Mouse (Mus musculus) heart, embryonic 14.5 days (tissue): ENCODE measurements around the gene Ppp4r1. TPM values are rescaled to one million over a fixed set of nuclear protein-coding genes. Genes with fewer than 3 reads are reported as not detected.

ENCODE experiments used
- ATAC-seq: fragments of 200-750 bp; cut with Nextera tagmentation; 2 replicates; pipeline ENCODE4 v1.8.0; 2017; ENCODE audit warnings: low read depth, moderate TSS enrichment; ENCODE audit not compliant: insufficient number of reproducible peaks, insufficient read depth, low FRiP score
- H3K27ac ChIP-seq, 2 experiments: fragments of 200-500 bp in 1 of 2; fragments of 300-500 bp in 1 of 2; sonication (generic) in 1 of 2; replicated peaks in 1 of 2; 2 replicates each; pipeline ENCODE4 v1.5.1; 2012 to 2014; ENCODE audit warnings: low read depth in 2 of 2, low read length in 2 of 2, control low read depth in 1 of 2, mild to moderate bottlenecking in 1 of 2, mixed read lengths in 1 of 2; ENCODE audit not compliant: control insufficient read depth in 1 of 2, insufficient read depth in 1 of 2
- H3K27me3 ChIP-seq: fragments of 300-500 bp; sonication (generic); 2 replicates; pipeline ENCODE4 v1.6.1; 2014; ENCODE audit warnings: mild to moderate bottlenecking, low read length, control low read depth; ENCODE audit not compliant: control insufficient read depth, insufficient read depth
- H3K36me3 ChIP-seq: fragments of 300-500 bp; sonication (generic); 2 replicates; pipeline ENCODE4 v1.6.1; 2014; ENCODE audit warnings: mild to moderate bottlenecking, control low read depth, low read length, mixed read lengths; ENCODE audit not compliant: control insufficient read depth, insufficient read depth
- H3K4me1 ChIP-seq, 2 experiments: fragments of 200-500 bp in 1 of 2; fragments of 300-500 bp in 1 of 2; sonication (generic) in 1 of 2; 2 replicates each; pipeline ENCODE4 v1.6.1; 2012 to 2014; ENCODE audit warnings: low read length in 2 of 2, control low read depth in 1 of 2, mixed read lengths in 1 of 2; ENCODE audit not compliant: control insufficient read depth in 2 of 2, insufficient read depth in 2 of 2
- H3K4me2 ChIP-seq: fragments of 300-500 bp; sonication (generic); 2 replicates; pipeline ENCODE4 v1.6.1; 2014; ENCODE audit warnings: mild to moderate bottlenecking, low read length
- H3K4me3 ChIP-seq, 2 experiments: fragments of 200-500 bp in 1 of 2; fragments of 300-500 bp in 1 of 2; sonication (generic) in 1 of 2; 2 replicates each; pipeline ENCODE4 v1.5.1; 2012 to 2014; ENCODE audit warnings: low read length in 2 of 2, mild to moderate bottlenecking in 2 of 2, control low read depth in 1 of 2, low read depth in 1 of 2, moderate library complexity in 1 of 2; ENCODE audit not compliant: control insufficient read depth in 1 of 2, insufficient read depth in 1 of 2
- H3K9ac ChIP-seq: fragments of 300-500 bp; sonication (generic); 2 replicates; pipeline ENCODE4 v1.6.1; 2014; ENCODE audit warnings: mild to moderate bottlenecking, low read length
- H3K9me3 ChIP-seq: fragments of 300-500 bp; sonication (generic); 2 replicates; pipeline ENCODE4 v1.6.1; 2016; ENCODE audit warnings: low read length, control low read depth; ENCODE audit not compliant: control insufficient read depth
- WGBS: fragments of 180-500 bp; shearing (Covaris S2); extraction: QIAGEN DNeasy Blood & Tissue Kit; methylation state at CpG from one replicate; pipeline ENCODE4 v1.1.7; 2014; 5-methylcytosine and 5-hydroxymethylcytosine counted together
- polyA plus RNA-seq: library from polyadenylated mRNA; unstranded; fragments of >200 nt; fragmentation: Nextera tagmentation; extraction: Ambion mirVana; gene quantifications from 2 replicates; pipeline ENCODE4 v1.2.1, GENCODE M21; 2014

The Ppp4r1 gene
- polyA plus RNA-seq, 1 experiment from 2014 or later = 34.8 TPM

- Histone ChIP-seq H3K4me2 (no peak overlapping the region), H3K27ac (no peak overlapping the region), H3K9ac (no peak overlapping the region), H3K4me3 (no peak overlapping the region), H3K27me3 (no peaks in the 10 kb centered on the region), H3K4me1 (no peaks in the 10 kb centered on the region), H3K9me3 (peaks cover 7% of the 10 kb centered on the region; the same call in 1 of the 2 replicates), H3K36me3 (no peaks in the 10 kb centered on the region)
- no peak for ATAC-seq
- WGBS = 91% methylated on average over 6 of the region's 6 CpGs
These were observed 29.2 kb upstream of the Ppp4r1 start for GRCm38 (mm10) chr17:65753130-65753529.

GRCm38 (mm10) chr17:65755857-65756256 lies 26.5 kb upstream of the Ppp4r1 start:
- no peak overlapping the region for H3K9ac ChIP-seq

GRCm38 (mm10) chr17:65757150-65757549 lies 25.2 kb upstream of the Ppp4r1 start:
- ATAC-seq = no peak
- Histone ChIP-seq H3K4me2 (no peak overlapping the region), H3K36me3 (no peaks in the 10 kb centered on the region)

More at GRCm38 (mm10) chr17:65755857-65756256, 26.5 kb upstream of the Ppp4r1 start:
- 93% methylated on average over 3 of the region's 3 CpGs for WGBS
- Histone ChIP-seq H3K27me3 (no peaks in the 10 kb centered on the region), H3K4me2 (no peak overlapping the region), H3K27ac (no peak overlapping the region), H3K36me3 (no peaks in the 10 kb centered on the region), H3K4me3 (no peak overlapping the region), H3K4me1 (no peaks in the 10 kb centered on the region), H3K9me3 (0 out of 2 replicates have a peak, but pooled peaks cover 4% of the 10 kb centered on the region)
- no peak for ATAC-seq

GRCm38 (mm10) chr17:65763221-65763620 lies 19.2 kb upstream of the Ppp4r1 start:
- no peak for ATAC-seq
- Histone ChIP-seq H3K4me2 (no peak overlapping the region), H3K36me3 (no peaks in the 10 kb centered on the region), H3K27ac (no peak overlapping the region), H3K4me3 (no peak overlapping the region), H3K27me3 (no peaks in the 10 kb centered on the region), H3K4me1 (peaks cover 4 to 10% of the 10 kb centered on the region in 2 experiments), H3K9me3 (no peaks in the 10 kb centered on the region), H3K9ac (no peak overlapping the region)
- WGBS = 96% methylated on average over 14 of the region's 14 CpGs

More at GRCm38 (mm10) chr17:65757150-65757549, 25.2 kb upstream of the Ppp4r1 start:
- Histone ChIP-seq H3K27ac (no peak overlapping the region), H3K9me3 (0 out of 2 replicates have a peak, but pooled peaks cover 4% of the 10 kb centered on the region), H3K4me1 (no peaks in the 10 kb centered on the region), H3K4me3 (no peak overlapping the region), H3K27me3 (no peaks in the 10 kb centered on the region), H3K9ac (no peak overlapping the region)
- WGBS = 84% methylated on average over 6 of the region's 6 CpGs

GRCm38 (mm10) chr17:65768486-65768885 lies 13.9 kb upstream of the Ppp4r1 start:
- Histone ChIP-seq H3K4me2 (no peak overlapping the region), H3K9ac (no peak overlapping the region), H3K27me3 (no peaks in the 10 kb centered on the region), H3K4me1 (peaks cover 24 to 33% of the 10 kb centered on the region in 2 experiments), H3K27ac (no peak overlapping the region), H3K4me3 (no peak overlapping the region), H3K36me3 (no peaks in the 10 kb centered on the region), H3K9me3 (no peaks in the 10 kb centered on the region)
- ATAC-seq = no peak
- 69% methylated on average over 5 of the region's 5 CpGs for WGBS

GRCm38 (mm10) chr17:65770982-65771915 lies 11.1 kb upstream of the Ppp4r1 start:
- peak overlapping the region; percentile 81 for H3K9ac ChIP-seq
- H3K27me3 ChIP-seq = no peaks in the 10 kb centered on the region
- no peaks in the 10 kb centered on the region for H3K9me3 ChIP-seq
- WGBS = 29% methylated on average over 17 of the region's 17 CpGs
- no peaks in the 10 kb centered on the region for H3K36me3 ChIP-seq
- H3K4me3 ChIP-seq = peak overlapping the region; percentile 55 to 70
- H3K4me2 ChIP-seq = peak overlapping the region; percentile 87
- H3K4me1 ChIP-seq = peaks cover 24 to 36% of the 10 kb centered on the region in 2 experiments
- no peak for ATAC-seq
- H3K27ac ChIP-seq = no peak overlapping the region

GRCm38 (mm10) chr17:65771951-65772934 lies 10.1 kb upstream of the Ppp4r1 start, which contains the start of gene Rab31:
Gene Rab31, minus strand, starts transcription at chr17:65772752.
- under 1% methylated on average over 75 of the region's 75 CpGs for WGBS
- peaks cover 24 to 35% of the 10 kb centered on the region in 2 experiments for H3K4me1 ChIP-seq

More at GRCm38 (mm10) chr17:65771951-65772934, 10.1 kb upstream of the Ppp4r1 start, which contains the start of gene Rab31:
- no peaks in the 10 kb centered on the region for H3K27me3 ChIP-seq
- peak within 1 kb of the TSS; percentile 81 for H3K9ac ChIP-seq
- no peaks in the 10 kb centered on the region for H3K9me3 ChIP-seq
- H3K36me3 ChIP-seq = no peaks in the 10 kb centered on the region
- H3K27ac ChIP-seq = peak within 1 kb of the TSS in 1 of 2 experiments; percentile 19; a peak in 1 of 4 replicates
- ATAC-seq = peak; percentile 76
- H3K4me3 ChIP-seq = peak within 1 kb of the TSS; percentile 55 to 70
- H3K4me2 ChIP-seq = peak within 1 kb of the TSS; percentile 87
